Mouse (Mus musculus): Measurements from ENCODE around the gene Calcrl. TPM values are rescaled to one million over a fixed set of nuclear protein-coding genes. Genes with fewer than 3 reads are reported as not detected.

Calcrl gene
- polyA plus RNA-seq, 1 experiment = 6.9 TPM

GRCm38 (mm10) chr2:84428836-84429235 lies 3.6 kb upstream of the Calcrl start:
- Histone ChIP-seq H3K4me2 (ENCODE audit: low read depth) (no peak overlapping the region), H3K79me2 (ENCODE audit: control insufficient read depth, insufficient read depth) (peaks cover 8% of the 10 kb centered on the region), H3ac (ENCODE audit: control insufficient read depth, insufficient read length) (no peak overlapping the region), H3K36me3 (ENCODE audit: control insufficient read depth, insufficient read depth) (no peaks in the 10 kb centered on the region), H3K27me3 (ENCODE audit: control insufficient read depth, insufficient read depth, insufficient read length) (no peaks in the 10 kb centered on the region), H3K4me3 (no peak overlapping the region)
- TF ChIP-seq MYOD1 (IDR thresholded peaks at IDR 0.05; ENCODE audit: control insufficient read depth in 1 of 3, insufficient read length in 2 of 3, low read depth in 2 of 3) (no peak), POLR2A (IDR thresholded peaks at IDR 0.05; ENCODE audit: insufficient read length, low read depth) (no peak), TCF12 (IDR thresholded peaks at IDR 0.05; ENCODE audit: insufficient read depth, poor library complexity, severe bottlenecking) (no peak), TCF3 (IDR thresholded peaks at IDR 0.05; ENCODE audit: insufficient read length, low read depth) (no peak), USF1 (IDR thresholded peaks at IDR 0.05; ENCODE audit: low read depth) (no peak), SRF (IDR thresholded peaks at IDR 0.05; ENCODE audit: control insufficient read depth, insufficient read length, low read depth) (no peak), POLR2AphosphoS2 (IDR thresholded peaks at IDR 0.05; ENCODE audit: insufficient read length, low read depth) (no peak), REST (IDR thresholded peaks at IDR 0.05; ENCODE audit: insufficient read depth, insufficient read length) (no peak), E2F4 (IDR thresholded peaks at IDR 0.05; ENCODE audit: insufficient read depth) (no peak), MAX (IDR thresholded peaks at IDR 0.05; ENCODE audit: low read depth) (no peak)

- H3K27me3 ChIP-seq (ENCODE audit: control insufficient read depth, insufficient read depth, insufficient read length) = no peaks in the 10 kb centered on the region
- H3K79me2 ChIP-seq (ENCODE audit: control insufficient read depth, insufficient read depth) = peaks cover 23% of the 10 kb centered on the region
- no peak overlapping the region for H3K4me3 ChIP-seq
- H3ac ChIP-seq (ENCODE audit: control insufficient read depth, insufficient read length) = no peak overlapping the region
- H3K4me2 ChIP-seq (ENCODE audit: low read depth) = no peak overlapping the region
- no peaks in the 10 kb centered on the region for H3K36me3 ChIP-seq (ENCODE audit: control insufficient read depth, insufficient read depth)
- TF ChIP-seq POLR2A (IDR thresholded peaks at IDR 0.05; ENCODE audit: insufficient read length, low read depth) (no peak), E2F4 (IDR thresholded peaks at IDR 0.05; ENCODE audit: insufficient read depth) (no peak), MAX (IDR thresholded peaks at IDR 0.05; ENCODE audit: low read depth) (no peak), TCF12 (IDR thresholded peaks at IDR 0.05; ENCODE audit: insufficient read depth, poor library complexity, severe bottlenecking) (no peak), TCF3 (IDR thresholded peaks at IDR 0.05; ENCODE audit: insufficient read length, low read depth) (no peak)
These were observed 1.3 kb upstream of the Calcrl start for GRCm38 (mm10) chr2:84426531-84426930.

- no peaks in the 10 kb centered on the region for H3K27me3 ChIP-seq (ENCODE audit: control insufficient read depth, insufficient read depth, insufficient read length)
These were observed 8.7 kb downstream of the Calcrl start for GRCm38 (mm10) chr2:84416501-84416900.

GRCm38 (mm10) chr2:84409796-84410592 lies 15.2 kb downstream of the Calcrl start:
- Histone ChIP-seq H3K4me3 (no peak overlapping the region), H3K79me2 (ENCODE audit: control insufficient read depth, insufficient read depth) (no peaks in the 10 kb centered on the region), H3K27me3 (ENCODE audit: control insufficient read depth, insufficient read depth, insufficient read length) (no peaks in the 10 kb centered on the region), H3ac (ENCODE audit: control insufficient read depth, insufficient read length) (no peak overlapping the region), H3K36me3 (ENCODE audit: control insufficient read depth, insufficient read depth) (peaks cover 6% of the 10 kb centered on the region), H3K4me2 (ENCODE audit: low read depth) (no peak overlapping the region)
- TF ChIP-seq MAX (IDR thresholded peaks at IDR 0.05; ENCODE audit: low read depth) (no peak), MYOG (IDR thresholded peaks at IDR 0.05; ENCODE audit: control insufficient read depth in 1 of 3, insufficient read depth in 1 of 3, insufficient read length in 2 of 3, low read depth in 2 of 3) (no peak), CEBPB (IDR thresholded peaks at IDR 0.05; ENCODE audit: insufficient read depth, poor library complexity, severe bottlenecking) (peak; percentile 77; the same call in 1 of the 2 replicates)

More at GRCm38 (mm10) chr2:84416501-84416900, 8.7 kb downstream of the Calcrl start:
- no peaks in the 10 kb centered on the region for H3K79me2 ChIP-seq (ENCODE audit: control insufficient read depth, insufficient read depth)
- H3ac ChIP-seq (ENCODE audit: control insufficient read depth, insufficient read length) = no peak overlapping the region
- H3K4me2 ChIP-seq (ENCODE audit: low read depth) = no peak overlapping the region
- TF ChIP-seq E2F4 (IDR thresholded peaks at IDR 0.05; ENCODE audit: insufficient read depth) (no peak), USF1 (IDR thresholded peaks at IDR 0.05; ENCODE audit: low read depth) (no peak), TCF3 (IDR thresholded peaks at IDR 0.05; ENCODE audit: insufficient read length, low read depth) (no peak), MYOD1 (IDR thresholded peaks at IDR 0.05; ENCODE audit: control insufficient read depth in 1 of 3, insufficient read length in 2 of 3, low read depth in 2 of 3) (no peak), CEBPB (IDR thresholded peaks at IDR 0.05; ENCODE audit: insufficient read depth, poor library complexity, severe bottlenecking) (no peak), POLR2AphosphoS2 (IDR thresholded peaks at IDR 0.05; ENCODE audit: insufficient read length, low read depth) (no peak), REST (IDR thresholded peaks at IDR 0.05; ENCODE audit: insufficient read depth, insufficient read length) (no peak), TCF12 (IDR thresholded peaks at IDR 0.05; ENCODE audit: insufficient read depth, poor library complexity, severe bottlenecking) (no peak), MYOG (IDR thresholded peaks at IDR 0.05; ENCODE audit: control insufficient read depth in 1 of 3, insufficient read depth in 1 of 3, insufficient read length in 2 of 3, low read depth in 2 of 3) (no peak), POLR2A (IDR thresholded peaks at IDR 0.05; ENCODE audit: insufficient read length, low read depth) (no peak), SRF (IDR thresholded peaks at IDR 0.05; ENCODE audit: control insufficient read depth, insufficient read length, low read depth) (no peak), MAX (IDR thresholded peaks at IDR 0.05; ENCODE audit: low read depth) (no peak)
- peaks cover 10% of the 10 kb centered on the region for H3K36me3 ChIP-seq (ENCODE audit: control insufficient read depth, insufficient read depth)
- H3K4me3 ChIP-seq = no peak overlapping the region

- no peaks in the 10 kb centered on the region for H3K36me3 ChIP-seq (ENCODE audit: control insufficient read depth, insufficient read depth)
- H3K4me2 ChIP-seq (ENCODE audit: low read depth) = no peak overlapping the region
- H3K79me2 ChIP-seq (ENCODE audit: control insufficient read depth, insufficient read depth) = no peaks in the 10 kb centered on the region
- no peak for TF ChIP-seq CEBPB (IDR thresholded peaks at IDR 0.05; ENCODE audit: insufficient read depth, poor library complexity, severe bottlenecking)
- TF ChIP-seq POLR2A (IDR thresholded peaks at IDR 0.05; ENCODE audit: insufficient read length, low read depth) = no peak
- no peak for TF ChIP-seq TCF3 (IDR thresholded peaks at IDR 0.05; ENCODE audit: insufficient read length, low read depth)
- no peak for TF ChIP-seq POLR2AphosphoS2 (IDR thresholded peaks at IDR 0.05; ENCODE audit: insufficient read length, low read depth)
- TF ChIP-seq MAX (IDR thresholded peaks at IDR 0.05; ENCODE audit: low read depth) = no peak
- TF ChIP-seq MYOD1 (IDR thresholded peaks at IDR 0.05; ENCODE audit: control insufficient read depth in 1 of 3, insufficient read length in 2 of 3, low read depth in 2 of 3) = no peak
- no peak for TF ChIP-seq MYOG (IDR thresholded peaks at IDR 0.05; ENCODE audit: control insufficient read depth in 1 of 3, insufficient read depth in 1 of 3, insufficient read length in 2 of 3, low read depth in 2 of 3)
- TF ChIP-seq SRF (IDR thresholded peaks at IDR 0.05; ENCODE audit: control insufficient read depth, insufficient read length, low read depth) = no peak
- H3K4me3 ChIP-seq = no peak overlapping the region
- H3ac ChIP-seq (ENCODE audit: control insufficient read depth, insufficient read length) = no peak overlapping the region
- H3K27me3 ChIP-seq (ENCODE audit: control insufficient read depth, insufficient read depth, insufficient read length) = no peaks in the 10 kb centered on the region
These were observed 20.4 kb downstream of the Calcrl start for GRCm38 (mm10) chr2:84404834-84405233.

All from myocyte (in vitro differentiated cells).